8 mouse cellular contexts compared by ENCODE assay signal in genomic region chr11:21239021-21239661, GRCm38 (mm10). TPM values are rescaled to one million over a fixed set of nuclear protein-coding genes. Genes with fewer than 3 reads are reported as not detected.
DNase-seq lines count a peak whose midpoint lies in the region; ATAC-seq lines count a peak whose summit lies in the region.

Gene Vps54 (plus strand): TSS chr11:21239281.

- H3K36me3 ChIP-seq in hindbrain, embryonic 13.5 days, result no peaks in the 10 kb centered on the region

- no peaks in the 10 kb centered on the region for H3K9me3 ChIP-seq in hindbrain, embryonic 13.5 days

- peak within 1 kb of the TSS; percentile 65 for H3K4me2 ChIP-seq in hindbrain, embryonic 13.5 days

- peaks cover 15% of the 10 kb centered on the region for H3K4me1 ChIP-seq in hindbrain, embryonic 13.5 days (replicated peaks)

- H3K4me3 ChIP-seq in hindbrain, embryonic 13.5 days, result peak within 1 kb of the TSS; percentile 93

- ATAC-seq in hindbrain, embryonic 13.5 days (ENCODE audit: low FRiP score), result peak; percentile 87

- H3K27me3 ChIP-seq in hindbrain, embryonic 13.5 days, result no peaks in the 10 kb centered on the region

- peak within 1 kb of the TSS; percentile 99 for H3K9ac ChIP-seq in hindbrain, embryonic 13.5 days

- H3K27ac ChIP-seq in hindbrain, embryonic 13.5 days, result peak within 1 kb of the TSS; percentile 97

- peak; percentile 70 for DNase-seq in NIH3T3 (ENCODE audit: low read depth)
- DNase-seq in cerebellum, postnatal 10 days, result peak; percentile 74 to 76
- peak; percentile 45 to 58 for DNase-seq in frontal cortex, postnatal 36 days (ENCODE audit: low spot score in 2 of 2)
- DNase-seq in left cerebral cortex, adult 18-20 months (ENCODE audit: low spot score in 2 of 2), result peak; percentile 24 to 51
- DNase-seq in lung, postnatal 4 days, result peak; percentile 73 to 81
- DNase-seq in right cerebral cortex, adult 18-20 months, result peak; percentile 43
- peak; percentile 37 to 45 for DNase-seq in urinary bladder, postnatal 36 days (ENCODE audit: low spot score in 2 of 2)

- WGBS in hindbrain, embryonic 13.5 days, result 0% methylated on average over 50 of the region's 84 CpGs

RNA-seq across cellular contexts. Expression of gene Vps54, which starts in this region (rescaled TPM):
- 10.1 and 10.5 TPM in 2 replicates for polyA plus RNA-seq in hindbrain, embryonic 13.5 days (2015; fragmentation: Nextera tagmentation; extraction: Ambion mirVana)
- total RNA-seq in left cerebral cortex, adult 18-20 months (2021), result 10 to 100 TPM; 28.2 to 30.8 TPM

Comparison
In these comparisons a context has a peak if more than half of its experiments do, and no peak if none do; other contexts are left out.
1. Peak in every context shown above with its lines: DNase-seq, ATAC-seq, H3K4me3 ChIP-seq and H3K27ac ChIP-seq.